Mouse (Mus musculus) inflammation-experienced regulatory T-cells (primary cell): Measurements from ENCODE around the gene Pramef6. TPM values are rescaled to one million over a fixed set of nuclear protein-coding genes. Genes with fewer than 3 reads are reported as not detected.

Source experiments
- polyA plus RNA-seq, 2 experiments: library from polyadenylated mRNA; unstranded; fragments of 100-300 nt; shearing (Covaris generic); gene quantifications; one replicate each; pipeline ENCODE4 v1.2.1; 2017

Gene Pramef6
- polyA plus RNA-seq = under 1 TPM in 1 of 2 experiments, not detected in 1; 0.11 TPM

DNA sequence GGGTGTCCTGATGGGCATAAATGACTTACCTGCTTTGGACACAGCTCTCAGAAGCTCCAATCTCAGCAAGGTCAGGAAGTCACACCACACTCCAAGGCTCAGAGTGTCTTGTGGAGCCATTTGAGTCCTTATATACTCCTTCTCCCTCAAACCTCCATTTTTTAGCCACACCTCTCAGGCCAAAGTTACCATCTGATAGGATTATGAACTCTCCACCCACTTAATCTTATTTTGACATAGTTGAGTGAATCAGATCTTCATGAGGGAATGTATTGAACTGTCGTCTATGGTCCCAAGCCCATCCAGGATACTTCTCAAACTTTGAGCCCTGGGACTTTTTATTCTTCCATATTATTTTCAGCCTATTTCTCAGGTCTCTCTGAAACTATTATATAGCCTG, at the start of gene Pramef6:
Gene Pramef6, minus strand, starts transcription at position 101 of the 400 bp plus-strand sequence.

DNA sequence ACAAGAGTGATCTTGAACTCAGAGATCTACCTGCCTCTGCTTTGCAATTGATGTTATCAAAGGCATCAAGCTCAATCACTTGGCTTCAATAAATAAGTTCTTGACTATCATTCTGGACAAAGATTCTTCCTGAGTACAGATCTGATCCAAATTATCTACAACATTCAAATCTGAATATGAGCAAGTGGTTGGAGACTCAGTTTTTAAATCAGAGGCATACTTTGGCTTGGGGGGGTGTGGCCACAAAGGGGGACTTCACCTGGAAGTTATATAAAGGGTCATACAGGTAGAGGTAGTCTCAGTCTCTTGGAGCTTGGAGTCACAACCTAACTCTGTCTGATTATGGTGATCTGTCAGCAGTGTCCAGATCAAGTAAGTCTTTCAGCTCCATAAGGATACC, 54.0 kb downstream of the Pramef6 start, which contains the start of gene Gm13103:
Gene Gm13103, plus strand, starts transcription at position 301 of the 400 bp plus-strand sequence.

Other genes starting within 250 kb of the Pramef6 start
- under 1 TPM; 0.25 to 0.34 TPM for gene Gm13088, start 243.1 kb downstream of the Pramef6 start, polyA plus RNA-seq
- under 1 TPM; 0.23 to 0.31 TPM for gene Gm13089, start 197.7 kb downstream of the Pramef6 start, polyA plus RNA-seq
- under 1 TPM in 1 of 2 experiments, not detected in 1; 0.26 TPM for gene Gm13078, start 180.9 kb downstream of the Pramef6 start, polyA plus RNA-seq
- gene Gm13023, start 111.0 kb downstream of the Pramef6 start, polyA plus RNA-seq = not detected
- not detected for gene Gm13084, start 84.3 kb downstream of the Pramef6 start, polyA plus RNA-seq
- gene Gm13103, start 53.9 kb downstream of the Pramef6 start, polyA plus RNA-seq = under 1 TPM in 1 of 2 experiments, not detected in 1; 0.78 TPM
- not detected for gene Pramef25, start 50.6 kb upstream of the Pramef6 start, polyA plus RNA-seq
- not detected for gene Gm13101, start 66.6 kb upstream of the Pramef6 start, polyA plus RNA-seq
- gene Pramef17, start 94.0 kb upstream of the Pramef6 start, polyA plus RNA-seq = 1 to 10 TPM in 1 of 2 experiments, not detected in 1; 1.1 TPM
- gene Pramel4, start 158.7 kb upstream of the Pramef6 start, polyA plus RNA-seq = 1 to 10 TPM in 1 of 2 experiments, not detected in 1; 1.3 TPM
- 1 to 10 TPM in 1 of 2 experiments, not detected in 1; 2.3 TPM for gene Gm13102, start 206.1 kb upstream of the Pramef6 start, polyA plus RNA-seq